Comparison of ENCODE assay signal across 39 mouse cellular contexts in genomic region chr14:121479096-121479495, GRCm38 (mm10). TPM values are rescaled to one million over a fixed set of nuclear protein-coding genes. Genes with fewer than 3 reads are reported as not detected.
"Had no signal": no experiment of that assay in that cellular context is flagged by ENCODE, and none has a peak within 500 bp of the region (broad histone marks: within the 10 kb centered on the region; RNA-seq: fewer than 3 reads in every experiment).

No protein-coding gene starts in this region.

- H3K4me1 ChIP-seq: limb, embryonic 10.5 days; limb, embryonic 12.5 days; limb, embryonic 13.5 days; limb, embryonic 15.5 days; liver, embryonic 12.5 days; liver, embryonic 13.5 days; liver, embryonic 15.5 days; lung, embryonic 15.5 days; midbrain, embryonic 10.5 days; midbrain, embryonic 12.5 days; midbrain, embryonic 15.5 days; neural tube, embryonic 12.5 days; neural tube, embryonic 13.5 days had no signal

- H3K27ac ChIP-seq: limb, embryonic 10.5 days; limb, embryonic 12.5 days; limb, embryonic 13.5 days; limb, embryonic 15.5 days; liver, embryonic 12.5 days; liver, embryonic 13.5 days; liver, embryonic 14.5 days; liver, embryonic 15.5 days; lung, embryonic 15.5 days; macrophage; midbrain, embryonic 10.5 days; midbrain, embryonic 12.5 days; midbrain, embryonic 15.5 days; neural tube, embryonic 12.5 days; neural tube, embryonic 13.5 days had no signal

- H3K9me3 ChIP-seq: limb, embryonic 10.5 days; limb, embryonic 12.5 days; limb, embryonic 13.5 days; limb, embryonic 15.5 days; liver, embryonic 12.5 days; liver, embryonic 13.5 days; liver, embryonic 15.5 days; lung, embryonic 15.5 days; megakaryocyte, embryonic 14.5 days; midbrain, embryonic 10.5 days; midbrain, embryonic 12.5 days; midbrain, embryonic 15.5 days; neural tube, embryonic 12.5 days; neural tube, embryonic 13.5 days had no signal

- H3K27me3 ChIP-seq: limb, embryonic 12.5 days; limb, embryonic 13.5 days; limb, embryonic 15.5 days; lung, embryonic 15.5 days; midbrain, embryonic 12.5 days; midbrain, embryonic 15.5 days; neural tube, embryonic 12.5 days; neural tube, embryonic 13.5 days had no signal

- H3K4me3 ChIP-seq: limb, embryonic 10.5 days; limb, embryonic 12.5 days; limb, embryonic 13.5 days; limb, embryonic 15.5 days; liver, embryonic 12.5 days; liver, embryonic 13.5 days; liver, embryonic 15.5 days; lung, embryonic 15.5 days; megakaryocyte, embryonic 14.5 days; midbrain, embryonic 10.5 days; midbrain, embryonic 12.5 days; midbrain, embryonic 15.5 days; myocyte; neural tube, embryonic 12.5 days; neural tube, embryonic 13.5 days had no signal

- H3K9ac ChIP-seq: limb, embryonic 12.5 days; limb, embryonic 13.5 days; limb, embryonic 15.5 days; liver, embryonic 12.5 days; liver, embryonic 13.5 days; liver, embryonic 14.5 days; liver, embryonic 15.5 days; liver, postnatal 0 days; lung, embryonic 14.5 days; lung, embryonic 15.5 days; midbrain, embryonic 12.5 days; midbrain, embryonic 15.5 days; neural tube, embryonic 12.5 days; neural tube, embryonic 13.5 days had no signal

- DNase-seq: left cerebral cortex, postnatal 4 days; liver; liver, embryonic 13.5 days; liver, postnatal 0 days; lung, adult 18-20 months; lung, adult 2 months; lung, embryonic 14.5 days; lung, postnatal 10 days; lung, postnatal 14 days; lung, postnatal 36 days; lung, postnatal 4 days; midbrain, embryonic 14.5 days had no signal

- H3K36me3 ChIP-seq: limb, embryonic 10.5 days; limb, embryonic 12.5 days; limb, embryonic 13.5 days; limb, embryonic 15.5 days; liver, embryonic 12.5 days; liver, embryonic 13.5 days; liver, embryonic 15.5 days; lung, embryonic 15.5 days; midbrain, embryonic 10.5 days; midbrain, embryonic 12.5 days; midbrain, embryonic 15.5 days; neural tube, embryonic 12.5 days; neural tube, embryonic 13.5 days had no signal

- H3K4me2 ChIP-seq: limb, embryonic 12.5 days; limb, embryonic 13.5 days; limb, embryonic 15.5 days; liver, embryonic 11.5 days; liver, embryonic 12.5 days; liver, embryonic 13.5 days; liver, embryonic 15.5 days; lung, embryonic 14.5 days; lung, embryonic 15.5 days; midbrain, embryonic 12.5 days; midbrain, embryonic 15.5 days; neural tube, embryonic 12.5 days; neural tube, embryonic 13.5 days had no signal

- ATAC-seq: liver, embryonic 12.5 days; liver, postnatal 0 days; lung, postnatal 0 days; midbrain, embryonic 15.5 days; midbrain, embryonic 16.5 days had no signal

RNA-seq across cellular contexts. Expression of gene Slc15a1, which starts 26.0 kb away (rescaled TPM):
- total RNA-seq: left cerebral cortex, postnatal 25 days; left cerebral cortex, postnatal 36 days; liver, adult 2 months; megakaryocyte progenitor cell, adult 5-6 weeks; megakaryocyte, adult 5-6 weeks; monocyte, adult 5-6 weeks had no signal
- polyA plus RNA-seq: limb, embryonic 10.5 days; limb, embryonic 11.5 days; limb, embryonic 12.5 days; limb, embryonic 13.5 days; liver, adult 2 months; liver, embryonic 11.5 days; liver, embryonic 12.5 days; liver, embryonic 13.5 days; liver, embryonic 14.5 days; liver, embryonic 15.5 days; liver, postnatal 0 days; macrophage; midbrain, embryonic 10.5 days; midbrain, embryonic 12.5 days; midbrain, embryonic 14.5 days; midbrain, embryonic 16.5 days; myocyte; neural tube, embryonic 11.5 days; neural tube, embryonic 12.5 days; neural tube, embryonic 13.5 days had no signal
